In genomic region chr19:35826074-35826473, GRCm38 (mm10) we compare ENCODE assay signal across 17 mouse cellular contexts.
"Had no signal": no experiment of that assay in that cellular context is flagged by ENCODE, and none has a peak within 500 bp of the region (broad histone marks: within the 10 kb centered on the region; RNA-seq: fewer than 3 reads in every experiment).

No protein-coding gene starts in this region.

- H3K9ac ChIP-seq: liver, embryonic 14.5 days; lung, embryonic 14.5 days; neural tube, embryonic 13.5 days; neural tube, embryonic 15.5 days had no signal

- H3K4me2 ChIP-seq: lung, embryonic 14.5 days; neural tube, embryonic 13.5 days; neural tube, embryonic 15.5 days had no signal

- H3K9me3 ChIP-seq: midbrain, embryonic 10.5 days; neural tube, embryonic 13.5 days; neural tube, embryonic 15.5 days had no signal

- H3K27ac ChIP-seq: liver, embryonic 14.5 days; midbrain, embryonic 10.5 days; neural tube, embryonic 13.5 days; neural tube, embryonic 15.5 days had no signal

- H3K4me3 ChIP-seq: midbrain, embryonic 10.5 days; myocyte; neural tube, embryonic 13.5 days; neural tube, embryonic 15.5 days had no signal

- DNase-seq: lung, adult 18-20 months; lung, embryonic 14.5 days; lung, postnatal 10 days; lung, postnatal 4 days; retina, postnatal 1 day; right cerebral cortex, adult 18-20 months; right cerebral cortex, postnatal 25 days; right cerebral cortex, postnatal 4 days; spleen, adult 18-20 months; thymus, adult 18-20 months; thymus, postnatal 14 days; thymus, postnatal 36 days had no signal

- H3K36me3 ChIP-seq: midbrain, embryonic 10.5 days; neural tube, embryonic 13.5 days; neural tube, embryonic 15.5 days had no signal

- H3K27me3 ChIP-seq: neural tube, embryonic 13.5 days; neural tube, embryonic 15.5 days had no signal

- H3K4me1 ChIP-seq: neural tube, embryonic 13.5 days; neural tube, embryonic 15.5 days had no signal
